Mouse (Mus musculus) gastrocnemius, postnatal 4 days (tissue): ENCODE measurements around the gene Ccl28. TPM values are rescaled to one million over a fixed set of nuclear protein-coding genes. Genes with fewer than 3 reads are reported as not detected.
"Not testable (repeated sequence)": the region's sequence is repeated elsewhere in the genome, so short reads cannot be mapped to it uniquely, and the experiment has no call there.

Experiments
- DNase-seq, 2 experiments: peaks; one replicate each; pipeline ENCODE4 v3.0.0; 2021 to 2022; ENCODE audit warnings: low spot score in 2 of 2, mixed read lengths in 2 of 2
- total RNA-seq, 2 experiments: library from RNA; stranded (reverse); gene quantifications; 2 replicates each; pipeline ENCODE4 v1.2.3; 2021

The Ccl28 gene
- total RNA-seq, 2 experiments from 2014 or later = 0.10 to 0.31 TPM

- DNase-seq = no peak
Observed at GRCm38 (mm10) chr13:119646511-119646910, 22.9 kb downstream of the Ccl28 start.

DNA sequence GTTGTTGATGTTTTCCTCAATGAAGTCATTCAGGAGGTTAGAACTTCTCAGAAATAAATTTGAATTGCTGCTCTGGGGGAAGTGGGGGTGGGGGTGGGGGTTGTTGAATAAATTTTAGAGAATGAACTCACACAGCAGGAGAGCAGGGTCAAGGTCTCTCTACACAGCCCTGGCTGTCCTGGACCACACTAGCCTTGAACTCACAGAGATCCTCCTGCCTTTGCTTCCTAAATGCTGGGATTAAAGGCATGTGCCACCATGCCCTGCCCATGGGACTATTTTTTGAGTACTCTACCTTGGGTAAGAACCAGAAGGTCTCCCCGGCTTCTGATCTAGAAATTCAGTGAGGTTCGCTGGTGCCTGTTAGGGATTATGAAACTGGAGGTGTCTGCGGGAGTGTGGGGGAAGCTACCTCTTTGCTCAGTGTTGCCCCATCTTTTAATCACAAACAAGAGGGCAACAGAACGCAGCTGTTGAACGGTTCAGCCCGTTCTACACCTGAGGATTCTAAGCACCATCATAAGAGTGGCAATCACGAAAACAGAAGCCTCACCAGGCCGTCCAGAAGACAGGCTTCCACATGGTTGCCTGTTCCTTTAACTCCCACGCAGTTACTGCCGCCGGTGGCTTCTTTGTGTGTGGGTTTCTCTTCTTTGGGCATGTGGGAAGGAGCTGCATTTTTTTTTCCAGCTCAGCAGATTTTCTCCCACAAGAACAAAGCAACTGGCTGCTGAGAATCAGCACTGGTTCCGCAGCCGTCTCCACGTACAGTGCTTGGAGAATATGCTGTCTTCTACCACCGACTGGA is 25.5 kb downstream of the Ccl28 start:
- DNase-seq = no peak

DNA sequence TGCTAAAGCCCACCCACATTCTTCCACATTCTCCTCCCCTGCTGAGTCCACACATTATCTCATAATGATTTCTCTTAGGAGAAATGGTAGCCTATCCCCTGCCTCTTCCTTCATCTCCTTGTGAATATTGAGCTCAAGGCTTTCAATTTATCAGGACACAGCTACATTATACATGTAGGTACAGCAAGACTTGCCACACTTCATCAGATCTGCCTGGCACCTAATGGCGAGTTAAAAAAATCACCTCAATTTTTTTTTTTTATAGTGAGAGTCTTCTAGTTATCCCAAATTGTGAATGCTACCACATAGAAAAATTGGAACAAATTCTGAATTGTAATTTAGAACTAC is 26.1 kb downstream of the Ccl28 start:
- DNase-seq = no peak

- DNase-seq = no peak
Observed at GRCm38 (mm10) chr13:119654734-119655133, 31.1 kb downstream of the Ccl28 start.

GRCm38 (mm10) chr13:119656246-119656645 is 32.6 kb downstream of the Ccl28 start:
- no peak for DNase-seq

GRCm38 (mm10) chr13:119656846-119657416 is 33.3 kb downstream of the Ccl28 start:
- no peak for DNase-seq

GRCm38 (mm10) chr13:119661420-119661819 is 37.8 kb downstream of the Ccl28 start:
- not testable (repeated sequence) for DNase-seq

GRCm38 (mm10) chr13:119678794-119679193 is 55.2 kb downstream of the Ccl28 start:
- DNase-seq = no peak

DNA sequence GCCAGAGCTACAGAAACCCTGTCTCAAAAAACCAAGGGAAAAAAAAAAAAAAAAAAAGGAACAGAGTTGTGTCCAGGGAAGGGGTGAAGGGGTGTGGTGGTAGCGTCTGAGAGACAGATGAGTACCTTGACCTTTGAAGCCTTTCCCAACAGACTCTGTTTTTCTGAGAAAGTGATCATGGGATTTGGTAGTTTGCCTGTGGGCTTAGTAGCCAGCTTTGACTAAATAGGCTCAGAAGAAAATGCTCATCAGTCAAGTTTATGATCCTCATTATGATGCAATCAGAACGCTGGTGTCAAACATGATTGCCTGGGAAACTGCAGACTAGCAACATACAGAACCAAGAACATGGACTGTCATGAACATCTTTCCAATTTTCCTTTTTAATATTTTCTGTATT is 56.1 kb downstream of the Ccl28 start:
- DNase-seq = no peak

GRCm38 (mm10) chr13:119681161-119681560 is 57.5 kb downstream of the Ccl28 start:
- DNase-seq = no peak

GRCm38 (mm10) chr13:119684416-119685177 is 61.0 kb downstream of the Ccl28 start:
- no peak for DNase-seq

DNA sequence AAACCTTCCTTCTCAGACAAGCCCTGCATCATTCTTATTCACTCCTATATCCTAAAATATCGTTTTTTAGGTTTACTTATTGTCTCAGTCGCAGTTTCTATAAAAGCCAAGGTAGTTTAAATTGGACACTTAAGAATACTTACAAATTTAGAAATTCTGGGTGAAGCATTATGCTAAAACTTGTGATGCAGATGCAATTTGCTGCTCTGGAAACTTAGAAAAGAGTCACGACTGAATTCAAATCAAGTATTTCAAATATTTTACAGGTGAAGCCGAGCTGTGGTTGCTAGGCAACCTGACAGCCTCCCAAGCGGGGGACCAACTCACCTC is 66.1 kb downstream of the Ccl28 start:
- no peak for DNase-seq

DNA sequence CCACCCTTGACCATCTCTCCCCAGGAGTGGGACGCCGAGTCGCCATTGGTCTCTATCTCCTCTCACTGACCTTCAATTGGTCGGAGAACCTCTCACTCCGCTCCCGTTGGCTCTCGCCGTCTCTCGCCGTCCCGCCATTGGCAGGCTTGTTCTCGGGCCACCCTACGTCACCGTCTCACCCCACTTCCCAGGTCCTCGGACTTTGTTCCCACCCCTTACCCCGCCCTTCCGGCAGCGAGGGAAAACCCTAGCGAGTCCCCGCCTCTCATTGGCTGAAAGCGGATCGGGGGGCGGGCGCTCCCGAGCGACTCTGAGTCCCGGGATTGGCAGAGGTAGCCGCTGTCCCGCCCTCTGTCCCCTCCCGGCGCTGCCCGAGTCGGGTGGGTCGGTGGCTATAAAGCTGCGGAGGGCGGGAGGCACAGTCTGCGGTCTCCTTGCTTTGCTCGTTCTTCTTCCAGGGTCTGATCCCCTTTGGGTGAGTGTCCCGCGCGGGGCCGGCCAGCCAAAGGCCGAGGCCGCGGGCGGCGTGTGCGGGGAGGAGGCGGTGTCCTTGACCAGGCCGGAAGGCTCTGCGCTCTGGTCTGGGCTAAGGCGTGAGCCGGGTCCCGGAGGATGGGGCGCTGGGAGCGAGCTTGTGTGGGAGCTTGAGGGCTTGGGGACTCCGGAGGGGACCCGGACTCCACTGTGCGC is 66.6 kb downstream of the Ccl28 start, which contains the start of gene Hmgcs1:
Hmgcs1 (plus strand) TSS at position 341 of the 690 bp plus-strand sequence.
- peak; percentile 97 to 99 for DNase-seq

DNA sequence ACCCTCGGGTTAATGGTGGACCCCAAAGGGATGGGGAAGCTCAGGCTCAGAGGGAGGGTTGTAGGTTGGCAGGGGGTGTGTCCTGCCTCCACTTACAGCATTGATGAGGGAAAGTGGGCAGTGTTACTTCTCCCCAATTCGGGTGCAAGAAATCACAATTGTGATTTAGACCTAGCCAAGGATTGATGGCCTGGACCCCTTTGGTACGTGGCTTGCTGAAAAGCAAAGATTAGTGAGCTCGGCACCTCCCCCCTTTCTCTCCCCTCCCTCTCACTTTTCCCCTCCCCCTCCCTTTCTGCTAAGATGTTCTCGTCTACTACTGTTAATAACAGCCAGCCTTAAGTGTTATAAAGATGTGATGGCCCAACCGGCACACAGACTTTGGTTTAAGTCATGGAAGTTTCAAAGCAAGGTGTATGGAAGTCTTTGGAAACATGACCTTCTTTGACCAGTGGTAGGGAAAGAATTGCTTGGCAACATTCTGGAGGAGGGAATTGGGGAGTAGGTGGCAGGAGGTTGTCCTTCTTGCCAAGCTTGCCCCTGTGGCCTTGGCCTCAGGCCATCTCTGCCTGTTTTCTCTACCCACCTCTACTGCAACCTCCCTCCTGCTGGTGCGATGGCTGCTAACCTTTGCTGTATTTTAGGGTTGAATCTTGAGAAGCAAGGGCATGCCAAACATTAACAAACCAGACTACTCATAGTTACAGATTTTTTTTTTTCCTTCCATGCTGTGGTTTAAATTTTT is 67.4 kb downstream of the Ccl28 start:
- DNase-seq = no peak

- DNase-seq = not testable (repeated sequence)
Observed at GRCm38 (mm10) chr13:119691958-119692357, 68.3 kb downstream of the Ccl28 start.

DNA sequence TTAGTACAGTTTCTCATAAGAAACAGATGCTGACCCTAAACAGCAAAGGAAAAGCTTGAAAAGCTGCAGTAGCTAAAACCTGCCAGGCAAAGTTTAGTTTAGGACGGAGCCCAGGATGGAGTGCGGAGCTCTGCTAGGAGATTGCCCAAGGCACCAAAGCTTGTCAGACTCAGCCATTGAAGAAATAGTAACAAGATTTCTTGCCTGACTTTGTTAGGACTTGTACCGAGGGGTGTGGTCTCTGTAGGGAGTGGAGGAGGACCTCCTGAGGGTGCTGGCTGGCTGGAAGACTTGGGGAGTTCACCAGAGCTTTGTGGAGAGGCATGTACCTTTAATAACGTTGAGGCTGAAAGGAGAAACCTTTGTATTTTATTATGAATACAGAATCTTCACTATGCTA is 72.1 kb downstream of the Ccl28 start:
- no peak for DNase-seq

- no peak for DNase-seq
Observed at GRCm38 (mm10) chr13:119696496-119696895, 72.9 kb downstream of the Ccl28 start.

GRCm38 (mm10) chr13:119698436-119698835 is 74.8 kb downstream of the Ccl28 start:
- DNase-seq = no peak
